Mouse (Mus musculus) heart, embryonic 16.5 days (tissue): ENCODE results near the gene Trpm1. TPM values are rescaled to one million over a fixed set of nuclear protein-coding genes. Genes with fewer than 3 reads are reported as not detected.

ENCODE experiments used
- ATAC-seq: fragments of 200-750 bp; cut with Nextera tagmentation; replicated peaks from 2 replicates; pipeline ENCODE4 v1.8.0; 2017; ENCODE audit warnings: moderate number of reproducible peaks; ENCODE audit not compliant: insufficient read depth, low FRiP score; ENCODE audit errors: extremely low read depth
- H3K27ac ChIP-seq: fragments of 300-500 bp; sonication (generic); 2 replicates; pipeline ENCODE4 v1.5.1; 2014; ENCODE audit warnings: mild to moderate bottlenecking, low read length, control low read depth, moderate library complexity
- H3K27me3 ChIP-seq: fragments of 300-500 bp; sonication (generic); 2 replicates; pipeline ENCODE4 v1.6.1; 2014; ENCODE audit warnings: low read length, mixed read lengths; ENCODE audit not compliant: control insufficient read depth, insufficient read depth
- H3K36me3 ChIP-seq: fragments of 300-500 bp; sonication (generic); 2 replicates; pipeline ENCODE4 v1.6.1; 2014; ENCODE audit not compliant: control insufficient read depth, insufficient read depth
- H3K4me1 ChIP-seq: fragments of 300-500 bp; sonication (generic); 2 replicates; pipeline ENCODE4 v1.6.1; 2014; ENCODE audit warnings: low read length, mixed read lengths; ENCODE audit not compliant: control insufficient read depth, insufficient read depth
- H3K4me2 ChIP-seq: fragments of 300-500 bp; sonication (generic); 2 replicates; pipeline ENCODE4 v1.6.1; 2014; ENCODE audit warnings: low read depth, mild to moderate bottlenecking, control low read depth, low read length
- H3K4me3 ChIP-seq: fragments of 300-500 bp; sonication (generic); 2 replicates; pipeline ENCODE4 v1.5.1; 2014; ENCODE audit warnings: mild to moderate bottlenecking, control low read depth, low read length
- H3K9ac ChIP-seq: fragments of 300-500 bp; sonication (generic); 2 replicates; pipeline ENCODE4 v1.6.1; 2014; ENCODE audit warnings: low read length, control low read depth
- H3K9me3 ChIP-seq: fragments of 300-500 bp; sonication (generic); replicated peaks from 2 replicates; pipeline ENCODE4 v1.6.1; 2016; ENCODE audit warnings: low read length; ENCODE audit not compliant: control insufficient read depth
- WGBS: fragments of 180-500 bp; shearing (Covaris S2); extraction: QIAGEN DNeasy Blood & Tissue Kit; methylation state at CpG from one replicate; pipeline ENCODE4 v1.1.7; 2014; 5-methylcytosine and 5-hydroxymethylcytosine counted together
- polyA plus RNA-seq: library from polyadenylated mRNA; unstranded; fragments of >200 nt; fragmentation: Nextera tagmentation; extraction: Ambion mirVana; gene quantifications from 2 replicates; pipeline ENCODE4 v1.2.1, GENCODE M21; 2015

Gene Trpm1
- polyA plus RNA-seq, 1 experiment from 2014 or later = 0.32 TPM

DNA sequence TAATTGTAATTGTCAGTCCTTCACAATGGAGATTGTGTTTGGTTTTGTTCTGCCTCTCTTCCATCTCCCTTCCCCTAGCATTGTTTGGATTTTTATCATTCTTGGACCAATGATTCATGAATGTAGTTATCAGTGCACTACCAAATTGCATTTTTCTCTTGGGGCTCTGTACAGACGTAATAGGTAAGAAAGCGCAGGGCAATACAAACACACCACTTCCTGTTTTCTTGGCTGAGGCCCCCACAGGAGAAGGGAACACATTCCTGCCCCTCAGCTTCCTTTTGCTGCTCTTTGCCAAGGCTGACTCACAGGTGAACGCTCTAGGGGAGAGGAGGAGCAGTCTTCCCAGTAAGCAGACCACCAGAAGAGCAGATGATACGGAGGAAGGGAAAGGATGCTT is 96.1 kb downstream of the Trpm1 start:
- 35% methylated on average over 4 of the region's 4 CpGs for WGBS
- ATAC-seq = peak; percentile 41

DNA sequence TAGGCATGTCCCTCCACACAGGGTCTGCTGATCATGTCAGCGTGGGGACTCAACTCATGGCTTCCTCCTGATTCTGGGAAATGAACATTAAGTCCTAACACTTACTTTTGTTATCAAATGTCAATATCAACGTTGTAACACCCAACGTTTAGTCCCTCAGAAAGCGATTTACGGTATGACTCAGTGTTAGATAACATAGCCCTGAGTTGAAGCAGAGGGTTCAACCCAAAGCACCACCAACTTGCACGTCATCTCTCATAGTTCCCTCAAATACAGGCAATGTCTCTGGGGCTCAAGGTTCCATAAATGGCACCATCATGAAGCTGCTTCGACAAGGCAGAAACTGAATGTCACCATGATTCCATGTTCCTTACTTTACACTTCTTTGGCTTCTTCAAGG is 96.8 kb downstream of the Trpm1 start:
- H3K27me3 ChIP-seq = no peaks in the 10 kb centered on the region
- no peak overlapping the region for H3K9ac ChIP-seq
- WGBS = 79% methylated on average over 7 of the region's 7 CpGs
- H3K9me3 ChIP-seq = no peaks in the 10 kb centered on the region
- no peak overlapping the region for H3K4me2 ChIP-seq
- ATAC-seq = no peak
- no peak overlapping the region for H3K27ac ChIP-seq
- no peak overlapping the region for H3K4me3 ChIP-seq
- H3K36me3 ChIP-seq = no peaks in the 10 kb centered on the region
- peaks cover 4% of the 10 kb centered on the region; the same call in 1 of the 2 replicates for H3K4me1 ChIP-seq

More for the DNA sequence above, 96.1 kb downstream of the Trpm1 start:
- H3K9me3 ChIP-seq = no peaks in the 10 kb centered on the region
- H3K4me2 ChIP-seq = no peak overlapping the region
- H3K4me1 ChIP-seq = peaks cover 4% of the 10 kb centered on the region; the same call in 1 of the 2 replicates
- no peak overlapping the region for H3K27ac ChIP-seq
- no peaks in the 10 kb centered on the region for H3K27me3 ChIP-seq
- no peak overlapping the region for H3K9ac ChIP-seq
- no peak overlapping the region for H3K4me3 ChIP-seq
- H3K36me3 ChIP-seq = no peaks in the 10 kb centered on the region

DNA sequence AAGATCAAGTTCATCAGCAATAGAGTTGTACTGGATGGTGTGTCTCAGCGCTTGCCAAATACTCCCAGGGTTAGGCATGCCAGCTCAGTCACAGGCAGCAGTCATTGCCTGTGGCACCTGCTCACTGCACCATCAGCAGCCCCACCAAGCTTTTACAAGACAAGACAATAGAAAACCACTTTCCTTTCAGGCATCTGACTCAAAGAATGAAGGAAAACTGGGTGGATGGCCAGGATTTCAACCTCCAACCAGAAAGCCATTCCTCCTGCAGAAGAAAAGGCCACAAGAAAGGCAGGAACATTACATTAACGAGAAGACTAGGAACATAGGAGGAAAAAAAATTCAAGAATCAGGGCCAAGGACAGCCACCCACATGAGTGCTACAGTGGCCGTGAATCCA is 100.1 kb downstream of the Trpm1 start:
- Histone ChIP-seq H3K4me3 (no peak overlapping the region), H3K9me3 (no peaks in the 10 kb centered on the region), H3K36me3 (no peaks in the 10 kb centered on the region), H3K27ac (no peak overlapping the region), H3K27me3 (no peaks in the 10 kb centered on the region), H3K4me2 (no peak overlapping the region), H3K4me1 (peaks cover 4% of the 10 kb centered on the region; the same call in 1 of the 2 replicates), H3K9ac (no peak overlapping the region)
- no peak for ATAC-seq
- WGBS = 76% methylated on average over 3 of the region's 3 CpGs

DNA sequence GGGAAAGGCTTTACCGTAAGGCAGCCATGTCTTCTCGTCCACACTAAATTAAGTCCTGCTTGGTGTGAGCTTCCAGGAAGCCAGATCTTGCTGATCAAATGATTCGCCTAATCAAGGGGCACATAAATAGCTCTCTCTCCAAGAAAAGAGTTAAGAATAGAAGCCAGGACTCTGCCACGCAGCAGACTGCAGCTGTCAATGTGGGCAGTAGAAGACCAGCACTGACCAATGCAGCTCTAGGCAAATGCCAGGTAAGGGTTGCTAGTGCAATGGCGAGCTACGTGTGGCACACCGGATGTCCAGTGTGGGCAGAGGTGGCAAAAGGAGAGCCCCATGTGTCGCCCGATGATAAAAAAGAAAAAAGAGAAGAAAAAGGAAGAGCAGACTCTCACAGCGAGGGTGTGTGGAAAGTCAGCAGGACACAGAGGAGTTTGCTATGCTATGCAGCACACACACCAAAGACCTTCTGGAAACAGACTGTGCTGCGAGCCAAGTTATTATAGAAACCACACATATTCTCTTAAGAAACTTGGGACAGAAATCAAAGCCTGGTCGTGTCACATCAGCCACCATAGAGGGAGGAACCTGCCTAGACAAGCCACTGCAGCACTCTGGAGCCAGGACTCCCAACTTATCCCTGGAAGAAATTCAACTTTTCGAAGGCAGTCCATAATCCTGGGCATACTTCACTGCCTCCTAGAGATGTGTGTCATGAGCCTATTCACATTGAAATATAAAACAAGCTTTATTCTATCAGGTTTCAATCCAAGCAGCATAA is 112.1 kb downstream of the Trpm1 start:
- H3K27me3 ChIP-seq = peaks cover 22% of the 10 kb centered on the region
- no peak for ATAC-seq
- no peak overlapping the region for H3K9ac ChIP-seq
- no peaks in the 10 kb centered on the region for H3K36me3 ChIP-seq
- H3K27ac ChIP-seq = no peak overlapping the region
- 70% methylated on average over 13 of the region's 13 CpGs for WGBS
- no peaks in the 10 kb centered on the region for H3K4me1 ChIP-seq
- H3K4me2 ChIP-seq = no peak overlapping the region
- H3K4me3 ChIP-seq = no peak overlapping the region
- H3K9me3 ChIP-seq = no peaks in the 10 kb centered on the region; the same call in 1 of the 2 replicates

DNA sequence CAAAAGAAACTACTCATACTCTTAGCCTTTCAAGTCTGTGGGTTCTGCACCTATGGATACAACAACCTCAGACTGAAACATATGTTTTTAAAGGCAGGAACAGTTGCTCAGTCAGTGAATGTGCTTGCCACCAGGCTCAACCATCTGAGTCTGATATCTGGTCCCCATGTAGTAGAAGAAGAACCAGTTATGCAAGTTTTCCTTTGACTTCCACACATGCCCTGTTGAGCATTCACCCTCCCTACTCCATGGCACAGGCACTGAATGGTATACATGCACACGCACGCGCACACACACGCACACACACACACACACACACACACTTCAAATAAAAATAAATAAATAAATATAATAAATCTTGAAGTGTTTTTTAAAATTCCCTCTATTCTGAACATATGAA is 113.0 kb downstream of the Trpm1 start:
- WGBS = 87% methylated on average over 4 of the region's 4 CpGs
- H3K27ac ChIP-seq = no peak overlapping the region
- H3K4me3 ChIP-seq = no peak overlapping the region
- H3K4me2 ChIP-seq = no peak overlapping the region
- ATAC-seq = no peak
- H3K27me3 ChIP-seq = peaks cover 22% of the 10 kb centered on the region
- no peak overlapping the region for H3K9ac ChIP-seq
- H3K4me1 ChIP-seq = no peaks in the 10 kb centered on the region
- no peaks in the 10 kb centered on the region for H3K36me3 ChIP-seq
- H3K9me3 ChIP-seq = no peaks in the 10 kb centered on the region

DNA sequence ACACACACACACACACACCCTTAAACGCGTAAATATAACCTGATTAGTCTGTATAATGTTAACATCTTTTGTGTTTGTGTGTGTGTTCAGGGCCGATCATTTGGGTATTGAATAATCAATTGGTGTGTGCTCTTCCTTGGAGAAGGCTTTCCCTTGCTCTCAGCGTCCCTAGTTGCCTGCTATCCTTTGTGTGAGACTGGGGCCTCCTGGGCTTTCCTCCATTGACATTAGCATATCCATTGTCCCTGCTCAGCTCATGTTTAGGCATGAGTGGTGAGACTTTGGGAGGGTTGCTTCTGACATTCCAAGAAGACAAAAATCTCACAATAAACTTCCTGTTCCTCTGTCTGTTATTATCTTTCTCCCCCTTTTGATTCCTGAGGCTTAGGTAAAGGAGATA is 118.3 kb downstream of the Trpm1 start:
- Histone ChIP-seq H3K4me3 (no peak overlapping the region), H3K4me2 (no peak overlapping the region), H3K27ac (no peak overlapping the region), H3K9me3 (no peaks in the 10 kb centered on the region), H3K9ac (no peak overlapping the region), H3K4me1 (no peaks in the 10 kb centered on the region), H3K36me3 (no peaks in the 10 kb centered on the region), H3K27me3 (peaks cover 22% of the 10 kb centered on the region)
- WGBS = 57% methylated on average over 4 of the region's 4 CpGs
- no peak for ATAC-seq

DNA sequence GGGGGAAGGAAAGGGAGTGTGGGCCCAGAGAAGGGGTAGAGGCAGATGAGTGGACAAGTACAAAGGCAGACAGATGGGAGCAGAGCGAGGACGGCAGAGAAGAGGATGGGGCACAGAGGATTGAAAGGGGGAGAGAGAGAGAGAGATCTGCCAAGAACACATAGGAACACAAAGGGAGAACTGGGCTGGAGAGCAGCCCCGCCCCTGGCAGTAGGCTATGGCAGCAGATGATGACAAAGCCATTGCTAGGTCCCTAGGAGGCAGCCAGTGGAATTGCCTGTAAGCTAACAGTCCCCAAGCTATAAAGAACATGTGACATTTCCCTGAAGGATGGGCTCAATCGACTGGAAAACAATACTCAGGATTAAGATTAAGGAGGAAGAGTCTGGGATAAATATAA is 121.9 kb downstream of the Trpm1 start:
- no peak overlapping the region for H3K4me3 ChIP-seq
- H3K9me3 ChIP-seq = no peaks in the 10 kb centered on the region
- H3K27ac ChIP-seq = no peak overlapping the region
- H3K27me3 ChIP-seq = no peaks in the 10 kb centered on the region
- no peak overlapping the region for H3K4me2 ChIP-seq
- H3K36me3 ChIP-seq = no peaks in the 10 kb centered on the region
- no peak overlapping the region for H3K9ac ChIP-seq
- no peaks in the 10 kb centered on the region for H3K4me1 ChIP-seq
- WGBS = 68% methylated on average over 4 of the region's 4 CpGs
- ATAC-seq = no peak

DNA sequence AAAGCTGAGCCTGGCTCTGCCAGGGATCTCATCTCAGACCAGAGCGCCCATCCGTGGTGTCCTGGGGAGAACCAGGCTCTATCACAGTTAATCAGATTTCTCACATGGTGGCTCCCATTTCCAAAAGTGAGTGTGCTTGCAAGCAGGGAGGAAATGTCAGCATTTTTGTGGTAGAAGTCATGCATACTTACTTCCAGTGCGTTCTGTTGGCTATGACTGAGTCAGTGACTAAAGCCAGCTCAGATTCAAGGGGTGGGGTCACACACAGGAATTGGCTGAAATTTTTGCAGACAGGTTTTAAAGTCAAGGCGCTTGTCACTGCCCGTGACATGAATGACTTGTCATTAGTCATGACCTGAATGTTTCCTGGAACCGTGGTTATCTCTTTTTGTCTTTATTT is 123.3 kb downstream of the Trpm1 start:
- H3K4me2 ChIP-seq = no peak overlapping the region
- H3K4me3 ChIP-seq = no peak overlapping the region
- H3K4me1 ChIP-seq = no peaks in the 10 kb centered on the region
- H3K27me3 ChIP-seq = no peaks in the 10 kb centered on the region
- no peaks in the 10 kb centered on the region for H3K9me3 ChIP-seq
- H3K27ac ChIP-seq = no peak overlapping the region
- H3K36me3 ChIP-seq = no peaks in the 10 kb centered on the region
- WGBS = 40% methylated on average over 6 of the region's 6 CpGs
- no peak overlapping the region for H3K9ac ChIP-seq
- no peak for ATAC-seq

DNA sequence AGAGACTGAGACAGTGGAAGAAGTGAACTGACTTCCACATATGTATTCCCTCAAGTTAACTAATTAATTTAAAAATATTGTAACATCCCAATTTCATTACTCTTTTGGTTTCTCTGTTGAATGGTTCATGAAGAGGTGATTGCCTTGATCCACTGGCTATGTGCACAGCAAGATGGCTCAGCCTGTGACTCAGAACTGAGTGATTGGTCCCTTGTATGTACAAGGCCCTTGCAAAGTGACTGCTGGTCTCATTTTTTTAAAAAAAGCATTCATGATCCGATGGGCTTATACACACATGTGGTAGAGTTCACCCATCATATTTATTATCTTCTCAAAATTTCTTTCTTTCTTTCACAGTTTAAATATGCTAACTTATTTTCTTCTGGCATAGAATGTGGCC is 124.9 kb downstream of the Trpm1 start:
- Histone ChIP-seq H3K4me1 (no peaks in the 10 kb centered on the region), H3K4me2 (no peak overlapping the region), H3K9ac (no peak overlapping the region), H3K4me3 (no peak overlapping the region), H3K27me3 (no peaks in the 10 kb centered on the region), H3K9me3 (no peaks in the 10 kb centered on the region), H3K27ac (no peak overlapping the region), H3K36me3 (no peaks in the 10 kb centered on the region)
- ATAC-seq = no peak
- 76% methylated on average over 1 of the region's 1 CpGs for WGBS
